Mouse (Mus musculus): ENCODE measurements around the gene 9530068E07Rik.

GRCm38 (mm10) chr11:52364376-52364775 is 31.9 kb upstream of the 9530068E07Rik start:
- no peak for TF ChIP-seq CTCF (IDR thresholded peaks at IDR 0.05; ENCODE audit: borderline replicate concordance, insufficient read depth, low read depth, low read length)
- no peak for TF ChIP-seq POLR2A (IDR thresholded peaks at IDR 0.05; ENCODE audit: borderline replicate concordance, insufficient read depth, low read length)

Measured in cerebellum, adult 2 months (tissue).